In genomic region chr1:51272583-51273201, GRCm38 (mm10) we compare ENCODE assay signal across 24 mouse cellular contexts. TPM values are rescaled to one million over a fixed set of nuclear protein-coding genes. Genes with fewer than 3 reads are reported as not detected.
DNase-seq lines count a peak whose midpoint lies in the region; ATAC-seq and TF ChIP-seq lines count a peak whose summit lies in the region.
"Had no signal": no experiment of that assay in that cellular context is flagged by ENCODE, and none has a peak within 500 bp of the region (broad histone marks: within the 10 kb centered on the region; RNA-seq: fewer than 3 reads in every experiment).

No protein-coding gene starts in this region.

- no peak for TF ChIP-seq POLR2A in liver, adult 2 months (IDR thresholded peaks at IDR 0.05; ENCODE audit: extremely low read depth, insufficient read depth, low read length)

- no peak overlapping the region for H3K27ac ChIP-seq in forebrain, embryonic 16.5 days (ENCODE audit: low read length)
- no peak overlapping the region for H3K27ac ChIP-seq in forebrain, postnatal 0 days (ENCODE audit: low read depth, low read length)
- no peak overlapping the region for H3K27ac ChIP-seq in hindbrain, postnatal 0 days
- H3K27ac ChIP-seq in hindbrain, embryonic 11.5 days (ENCODE audit: low read depth, low read length), result no peak overlapping the region
- no peak overlapping the region for H3K27ac ChIP-seq in liver, adult 2 months (replicated peaks; ENCODE audit: insufficient read depth, low read depth, low read length)
- no peak overlapping the region for H3K27ac ChIP-seq in liver, embryonic 12.5 days
- H3K27ac ChIP-seq: embryonic facial prominence, embryonic 15.5 days; kidney, postnatal 0 days; limb, embryonic 12.5 days had no signal

- H3K9me3 ChIP-seq in forebrain, embryonic 16.5 days (ENCODE audit: control insufficient read depth, low read length), result no peaks in the 10 kb centered on the region
- no peaks in the 10 kb centered on the region for H3K9me3 ChIP-seq in forebrain, postnatal 0 days (ENCODE audit: low read length)
- no peaks in the 10 kb centered on the region for H3K9me3 ChIP-seq in hindbrain, postnatal 0 days (ENCODE audit: low read length)
- no peaks in the 10 kb centered on the region for H3K9me3 ChIP-seq in hindbrain, embryonic 11.5 days (ENCODE audit: control insufficient read depth, low read length)
- H3K9me3 ChIP-seq in liver, embryonic 12.5 days (replicated peaks), result no peaks in the 10 kb centered on the region
- H3K9me3 ChIP-seq: embryonic facial prominence, embryonic 15.5 days; limb, embryonic 12.5 days had no signal

- no peak for TF ChIP-seq CTCF in forebrain, postnatal 0 days (IDR thresholded peaks at IDR 0.05; ENCODE audit: low read depth)
- no peak for TF ChIP-seq CTCF in hindbrain, postnatal 0 days (IDR thresholded peaks at IDR 0.05; ENCODE audit: low read depth)
- TF ChIP-seq CTCF in liver, adult 2 months (IDR thresholded peaks at IDR 0.05; ENCODE audit: low read depth, low read length), result no peak

- H3K4me1 ChIP-seq in forebrain, embryonic 16.5 days (replicated peaks; ENCODE audit: control insufficient read depth, insufficient read depth, low read length), result no peaks in the 10 kb centered on the region; the same call in 1 of the 2 replicates
- H3K4me1 ChIP-seq in forebrain, postnatal 0 days (ENCODE audit: insufficient read depth), result no peaks in the 10 kb centered on the region
- no peaks in the 10 kb centered on the region; the same call in 1 of the 2 replicates for H3K4me1 ChIP-seq in hindbrain, postnatal 0 days (ENCODE audit: insufficient read depth, low read length)
- no peaks in the 10 kb centered on the region for H3K4me1 ChIP-seq in hindbrain, embryonic 11.5 days (replicated peaks; ENCODE audit: control insufficient read depth, insufficient read depth, low read length)
- H3K4me1 ChIP-seq in liver, adult 2 months (ENCODE audit: control insufficient read depth, insufficient read depth, low read length), result no peaks in the 10 kb centered on the region
- H3K4me1 ChIP-seq in liver, embryonic 12.5 days, result no peaks in the 10 kb centered on the region

- no peak overlapping the region for H3K4me3 ChIP-seq in forebrain, embryonic 16.5 days (replicated peaks; ENCODE audit: low read length)
- H3K4me3 ChIP-seq in forebrain, postnatal 0 days (ENCODE audit: low read depth, low read length), result no peak overlapping the region
- H3K4me3 ChIP-seq in hindbrain, postnatal 0 days (ENCODE audit: low read length), result no peak overlapping the region
- H3K4me3 ChIP-seq in hindbrain, embryonic 11.5 days (ENCODE audit: low read depth, low read length), result no peak overlapping the region
- H3K4me3 ChIP-seq in liver, adult 2 months (ENCODE audit: insufficient read depth, low read depth, low read length), result no peak overlapping the region
- no peak overlapping the region for H3K4me3 ChIP-seq in liver, embryonic 12.5 days
- H3K4me3 ChIP-seq: embryonic facial prominence, embryonic 15.5 days; limb, embryonic 12.5 days had no signal

- no peak for DNase-seq in forebrain, postnatal 0 days
- peak; percentile 20 for DNase-seq in hindbrain, postnatal 0 days (ENCODE audit: low spot score)
- no peak for DNase-seq in hindbrain, embryonic 11.5 days (ENCODE audit: low spot score)
- peak; percentile 29 for DNase-seq in liver, adult 2 months (ENCODE audit: extremely low read depth, low read depth, low spot score)
- DNase-seq in adipocyte (ENCODE audit: low spot score), result peak; percentile 78
- DNase-seq: adrenal gland, postnatal 25 days; B cell, adult 2 months; cerebellum, adult 8-10 months; gastrocnemius, postnatal 25 days; heart, postnatal 10 days; layer of hippocampus, adult 9-11 months; lung, postnatal 4 days; right cerebral cortex, postnatal 4 days; thymus, postnatal 36 days had no signal

- no peaks in the 10 kb centered on the region for H3K36me3 ChIP-seq in forebrain, embryonic 16.5 days (ENCODE audit: control insufficient read depth, insufficient read depth)
- H3K36me3 ChIP-seq in forebrain, postnatal 0 days (ENCODE audit: insufficient read depth), result no peaks in the 10 kb centered on the region
- H3K36me3 ChIP-seq in hindbrain, postnatal 0 days (ENCODE audit: insufficient read depth, low read length), result no peaks in the 10 kb centered on the region
- no peaks in the 10 kb centered on the region for H3K36me3 ChIP-seq in hindbrain, embryonic 11.5 days (ENCODE audit: control insufficient read depth, insufficient read depth, low read length)
- no peaks in the 10 kb centered on the region for H3K36me3 ChIP-seq in liver, adult 2 months (ENCODE audit: control insufficient read depth, insufficient read depth, low read length)
- no peaks in the 10 kb centered on the region for H3K36me3 ChIP-seq in liver, embryonic 12.5 days
- H3K36me3 ChIP-seq: embryonic facial prominence, embryonic 15.5 days; limb, embryonic 12.5 days had no signal

- H3K79me2 ChIP-seq in liver, adult 2 months (ENCODE audit: control insufficient read depth, insufficient read depth, low read length), result no peaks in the 10 kb centered on the region

- no peak overlapping the region for H3K4me2 ChIP-seq in forebrain, embryonic 16.5 days (ENCODE audit: low read length)
- no peak overlapping the region for H3K4me2 ChIP-seq in forebrain, postnatal 0 days (ENCODE audit: low read depth)
- no peak overlapping the region for H3K4me2 ChIP-seq in hindbrain, postnatal 0 days (ENCODE audit: low read depth, low read length)
- H3K4me2 ChIP-seq in hindbrain, embryonic 11.5 days (replicated peaks; ENCODE audit: low read depth, low read length), result no peak overlapping the region
- no peak overlapping the region for H3K4me2 ChIP-seq in liver, embryonic 12.5 days
- H3K4me2 ChIP-seq: embryonic facial prominence, embryonic 15.5 days; limb, embryonic 12.5 days; midbrain, embryonic 11.5 days had no signal

- WGBS in forebrain, embryonic 16.5 days, result 7% methylated on average over 4 of the region's 4 CpGs
- WGBS in forebrain, postnatal 0 days, result 10% methylated on average over 4 of the region's 4 CpGs
- WGBS in hindbrain, postnatal 0 days, result 38% methylated on average over 4 of the region's 4 CpGs
- WGBS in hindbrain, embryonic 11.5 days, result 80% methylated on average over 4 of the region's 4 CpGs
- WGBS in liver, adult 2 months, result 71% methylated on average over 4 of the region's 4 CpGs
- 69% methylated on average over 4 of the region's 4 CpGs for WGBS in liver, embryonic 12.5 days (ENCODE audit: insufficient replicate concordance)

- H3K27me3 ChIP-seq in forebrain, embryonic 16.5 days (replicated peaks; ENCODE audit: control insufficient read depth, insufficient read depth, low read length), result 0 out of 2 replicates have a peak, but pooled peaks cover 3% of the 10 kb centered on the region
- no peaks in the 10 kb centered on the region for H3K27me3 ChIP-seq in forebrain, postnatal 0 days (ENCODE audit: insufficient read depth, low read length)
- no peaks in the 10 kb centered on the region for H3K27me3 ChIP-seq in hindbrain, postnatal 0 days (ENCODE audit: insufficient read depth, low read length)
- no peaks in the 10 kb centered on the region for H3K27me3 ChIP-seq in hindbrain, embryonic 11.5 days (ENCODE audit: control insufficient read depth, insufficient read depth, low read length)
- no peaks in the 10 kb centered on the region for H3K27me3 ChIP-seq in liver, adult 2 months (ENCODE audit: control insufficient read depth, insufficient read depth, low read length)
- no peaks in the 10 kb centered on the region for H3K27me3 ChIP-seq in liver, embryonic 12.5 days (replicated peaks)
- H3K27me3 ChIP-seq: embryonic facial prominence, embryonic 15.5 days; limb, embryonic 12.5 days; Patski had no signal

- no peak overlapping the region for H3K9ac ChIP-seq in forebrain, embryonic 16.5 days (replicated peaks; ENCODE audit: low read depth, low read length)
- no peak overlapping the region for H3K9ac ChIP-seq in forebrain, postnatal 0 days
- no peak overlapping the region for H3K9ac ChIP-seq in hindbrain, postnatal 0 days (replicated peaks; ENCODE audit: low read length)
- no peak overlapping the region for H3K9ac ChIP-seq in hindbrain, embryonic 11.5 days (ENCODE audit: low read depth, low read length)
- H3K9ac ChIP-seq in liver, adult 2 months (ENCODE audit: low read depth, low read length), result no peak overlapping the region
- no peak overlapping the region for H3K9ac ChIP-seq in liver, embryonic 12.5 days
- H3K9ac ChIP-seq: embryonic facial prominence, embryonic 15.5 days; limb, embryonic 12.5 days had no signal

- ATAC-seq in forebrain, embryonic 16.5 days, result peak; percentile 57; the same call in 1 of the 2 replicates
- no peak for ATAC-seq in forebrain, postnatal 0 days
- ATAC-seq in hindbrain, postnatal 0 days, result no peak
- ATAC-seq in hindbrain, embryonic 11.5 days (ENCODE audit: low FRiP score), result no peak
- no peak for ATAC-seq in liver, embryonic 12.5 days
- no peak for ATAC-seq in granulocyte monocyte progenitor cell, adult 5-6 weeks (replicated peaks; ENCODE audit: poor library complexity, severe bottlenecking)
- ATAC-seq: activated CD4-positive, CD25-positive, alpha-beta regulatory T cell, adult 4 months; hindbrain, embryonic 16.5 days; Patski had no signal

RNA-seq across cellular contexts. Expression of gene Cavin2, which starts 16.2 kb away (rescaled TPM):
- polyA plus RNA-seq in forebrain, embryonic 16.5 days (2015; fragmentation: Nextera tagmentation; extraction: Ambion mirVana), result 5.2 and 7.1 TPM in 2 replicates
- total RNA-seq in forebrain, postnatal 0 days (2014; rRNA removed), result 8.2 and 11.2 TPM in 2 replicates
- polyA plus RNA-seq in forebrain, postnatal 0 days (2015; fragmentation: Nextera tagmentation; extraction: Ambion mirVana), result 6.4 and 7.1 TPM in 2 replicates
- 8.5 and 8.6 TPM in 2 replicates for total RNA-seq in hindbrain, postnatal 0 days (2014; rRNA removed)
- polyA plus RNA-seq in hindbrain, postnatal 0 days (2015; fragmentation: Nextera tagmentation; extraction: Ambion mirVana), result 9.5 and 10.6 TPM in 2 replicates
- 4.5 and 5.0 TPM in 2 replicates for polyA plus RNA-seq in hindbrain, embryonic 11.5 days (2014; fragmentation: Nextera tagmentation; extraction: Ambion mirVana)
- 17.6 and 18.1 TPM in 2 replicates for total RNA-seq in liver, adult 2 months (2014; rRNA removed)
- polyA plus RNA-seq in liver, adult 2 months (2012; rRNA removed), result 5.9 and 6.4 TPM in 2 replicates
- polyA plus RNA-seq in liver, embryonic 12.5 days (2016; fragmentation: Nextera tagmentation; extraction: Ambion mirVana), result 28.1 and 30.9 TPM in 2 replicates
- not detected in 2 replicates for total RNA-seq in granulocyte monocyte progenitor cell, adult 5-6 weeks (2014; fragmentation: Nextera tagmentation)
- total RNA-seq in granulocyte monocyte progenitor cell, adult 5-6 weeks (2017), result 1.6 and 2.2 TPM in 2 replicates
- polyA plus RNA-seq: activated CD4-positive, CD25-positive, alpha-beta regulatory T cell, adult 4 months had no signal

Comparison
In these comparisons a context has a peak if more than half of its experiments do, and no peak if none do; other contexts are left out.
1. DNase-seq: peak in hindbrain, postnatal 0 days (single experiment), liver, adult 2 months (single experiment) and adipocyte (single experiment); none in forebrain, postnatal 0 days (single experiment) and hindbrain, embryonic 11.5 days (single experiment).